Mouse (Mus musculus) midbrain, postnatal 0 days (tissue): ENCODE measurements around the gene Gm10961. TPM values are rescaled to one million over a fixed set of nuclear protein-coding genes. Genes with fewer than 3 reads are reported as not detected.
A peak's percentile ranks its signal among the peaks of the same experiment; 100 is the strongest.

Source experiments
- ATAC-seq: fragments of 200-750 bp; cut with Nextera tagmentation; 2 replicates; pipeline ENCODE4 v1.8.0; 2017; ENCODE audit warnings: moderate number of reproducible peaks, mild to moderate bottlenecking, moderate TSS enrichment, moderate library complexity; ENCODE audit not compliant: low FRiP score
- DNase-seq: peaks from one replicate; pipeline ENCODE4 v3.0.0-alpha.2; 2015; ENCODE audit warnings: low spot score
- H3K27ac ChIP-seq: fragments of 300-500 bp; sonication (generic); 2 replicates; pipeline ENCODE4 v1.5.1; 2014; ENCODE audit warnings: low read depth, mild to moderate bottlenecking, low read length, mixed read lengths
- H3K27me3 ChIP-seq: fragments of 300-500 bp; sonication (generic); 2 replicates; pipeline ENCODE4 v1.6.1; 2014; ENCODE audit warnings: low read length, control low read depth, mixed read lengths; ENCODE audit not compliant: insufficient read depth
- H3K36me3 ChIP-seq: fragments of 300-500 bp; sonication (generic); 2 replicates; pipeline ENCODE4 v1.6.1; 2014; ENCODE audit warnings: low read length, control low read depth, mixed read lengths; ENCODE audit not compliant: insufficient read depth
- H3K4me1 ChIP-seq: fragments of 300-500 bp; sonication (generic); 2 replicates; pipeline ENCODE4 v1.6.1; 2014; ENCODE audit warnings: mild to moderate bottlenecking, control low read depth, antibody characterized with exemption, low read length, mixed read lengths; ENCODE audit not compliant: insufficient read depth
- H3K4me2 ChIP-seq: fragments of 300-500 bp; sonication (generic); 2 replicates; pipeline ENCODE4 v1.6.1; 2014; ENCODE audit warnings: low read depth, mild to moderate bottlenecking, low read length, mixed read lengths; ENCODE audit not compliant: poor library complexity, severe bottlenecking
- H3K4me3 ChIP-seq: fragments of 300-500 bp; sonication (generic); 2 replicates; pipeline ENCODE4 v1.5.1; 2014; ENCODE audit warnings: low read depth, mild to moderate bottlenecking, low read length, moderate library complexity
- H3K9ac ChIP-seq: fragments of 300-500 bp; sonication (generic); replicated peaks from 2 replicates; pipeline ENCODE4 v1.6.1; 2014; ENCODE audit warnings: mild to moderate bottlenecking, low read length, moderate library complexity, mixed read lengths; ENCODE audit not compliant: poor library complexity, severe bottlenecking
- H3K9me3 ChIP-seq: fragments of 300-500 bp; sonication (generic); 2 replicates; pipeline ENCODE4 v1.6.1; 2016; ENCODE audit warnings: low read length, control low read depth
- CTCF ChIP-seq: IDR thresholded peaks from 2 replicates; pipeline ENCODE4 v1.5.1; 2016; ENCODE audit warnings: antibody characterized with exemption, mild to moderate bottlenecking
- WGBS: fragments of 180-500 bp; shearing (Covaris S2); extraction: QIAGEN DNeasy Blood & Tissue Kit; methylation state at CpG from one replicate; pipeline ENCODE4 v1.1.7; 2014; 5-methylcytosine and 5-hydroxymethylcytosine counted together
- polyA plus RNA-seq: library from polyadenylated mRNA; unstranded; fragments of >200 nt; fragmentation: Nextera tagmentation; extraction: Ambion mirVana; gene quantifications from 2 replicates; pipeline ENCODE4 v1.2.1, GENCODE M21; 2015
- total RNA-seq: library from RNA; depleted of rRNA; stranded (reverse); fragments of >200 nt; gene quantifications from 2 replicates; pipeline ENCODE4 v1.2.3, GENCODE M21; 2014

Gene Gm10961
- total and polyA plus RNA-seq, 2 experiments from 2014 or later: not detected

GRCm38 (mm10) chr3:107609376-107609775 is 21.7 kb upstream of the Gm10961 start:
- TF ChIP-seq CTCF: no peak
- H3K4me2 ChIP-seq: no peak overlapping the region
- 54% methylated on average over 3 of the region's 3 CpGs for WGBS
- H3K36me3 ChIP-seq: peaks cover 29% of the 10 kb centered on the region
- no peaks in the 10 kb centered on the region for H3K9me3 ChIP-seq
- peak; percentile 32 for DNase-seq
- no peak overlapping the region for H3K27ac ChIP-seq
- no peak overlapping the region for H3K4me3 ChIP-seq
- no peak for ATAC-seq
- H3K4me1 ChIP-seq: no peaks in the 10 kb centered on the region
- H3K27me3 ChIP-seq: no peaks in the 10 kb centered on the region
- H3K9ac ChIP-seq: no peak overlapping the region

DNA sequence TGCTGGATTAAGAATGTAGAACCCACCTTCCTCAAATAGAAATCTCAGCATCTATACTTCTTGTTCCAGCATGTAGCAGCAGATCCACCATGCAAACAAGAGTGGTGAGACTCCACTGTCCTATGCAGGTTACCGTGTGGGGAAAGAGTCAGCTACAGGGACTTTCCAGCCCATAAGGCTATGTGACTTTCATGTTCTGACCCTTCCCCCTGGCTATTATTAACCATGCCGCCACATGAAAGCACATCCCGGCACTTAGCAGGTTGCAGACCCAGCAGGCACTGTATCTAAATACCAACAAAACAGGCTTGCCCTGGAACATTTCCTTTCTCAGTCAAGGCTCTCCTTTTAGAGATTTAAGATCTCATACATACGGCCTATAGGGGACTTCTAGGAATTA is 19.7 kb upstream of the Gm10961 start:
- Histone ChIP-seq H3K9ac (no peak overlapping the region), H3K36me3 (peaks cover 50% of the 10 kb centered on the region), H3K9me3 (no peaks in the 10 kb centered on the region), H3K27me3 (no peaks in the 10 kb centered on the region), H3K4me1 (no peaks in the 10 kb centered on the region), H3K4me2 (no peak overlapping the region), H3K4me3 (no peak overlapping the region), H3K27ac (no peak overlapping the region)
- DNase-seq (no peak), ATAC-seq (no peak)
- 61% methylated on average over 4 of the region's 4 CpGs for WGBS
- TF ChIP-seq CTCF: no peak

DNA sequence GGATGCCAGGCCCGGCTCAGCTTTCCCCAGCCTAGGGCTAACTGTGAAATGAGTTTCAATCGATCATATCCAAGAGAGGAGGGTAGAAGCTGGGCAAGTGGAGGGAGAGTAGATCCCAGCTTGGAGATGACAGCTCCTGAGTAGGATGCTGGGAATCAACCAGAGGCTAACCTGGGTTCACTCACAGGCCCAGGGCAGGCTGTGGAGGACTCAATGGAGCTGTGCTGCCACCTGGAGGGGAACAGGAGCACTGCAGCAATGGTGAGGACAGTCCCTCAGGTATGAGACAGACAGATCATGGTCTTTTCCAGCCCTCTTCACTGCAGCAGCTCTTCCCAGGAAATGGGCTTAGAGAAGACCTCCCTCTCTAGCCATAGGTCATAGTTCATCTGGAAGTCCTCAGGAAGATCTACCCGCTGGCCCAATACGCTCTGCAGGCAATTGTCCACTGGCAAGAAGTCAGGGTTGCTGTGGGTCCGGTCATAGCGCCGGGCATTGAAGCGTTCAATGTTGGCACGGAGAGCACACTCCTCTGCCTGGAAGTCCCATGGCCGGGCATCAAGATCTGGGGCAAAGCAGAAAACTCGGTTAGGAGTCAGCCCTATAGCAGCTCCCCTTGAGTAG is 18.1 kb upstream of the Gm10961 start:
- H3K36me3 ChIP-seq: peaks cover 66% of the 10 kb centered on the region
- H3K9ac ChIP-seq: no peak overlapping the region
- TF ChIP-seq CTCF: peak; percentile 92
- H3K27ac ChIP-seq: no peak overlapping the region
- DNase-seq (peak; percentile 72), ATAC-seq (peak; percentile 64)
- no peak overlapping the region for H3K4me2 ChIP-seq
- no peaks in the 10 kb centered on the region for H3K4me1 ChIP-seq
- H3K27me3 ChIP-seq: no peaks in the 10 kb centered on the region
- H3K9me3 ChIP-seq: no peaks in the 10 kb centered on the region
- no peak overlapping the region for H3K4me3 ChIP-seq
- 87% methylated on average over 11 of the region's 11 CpGs for WGBS

DNA sequence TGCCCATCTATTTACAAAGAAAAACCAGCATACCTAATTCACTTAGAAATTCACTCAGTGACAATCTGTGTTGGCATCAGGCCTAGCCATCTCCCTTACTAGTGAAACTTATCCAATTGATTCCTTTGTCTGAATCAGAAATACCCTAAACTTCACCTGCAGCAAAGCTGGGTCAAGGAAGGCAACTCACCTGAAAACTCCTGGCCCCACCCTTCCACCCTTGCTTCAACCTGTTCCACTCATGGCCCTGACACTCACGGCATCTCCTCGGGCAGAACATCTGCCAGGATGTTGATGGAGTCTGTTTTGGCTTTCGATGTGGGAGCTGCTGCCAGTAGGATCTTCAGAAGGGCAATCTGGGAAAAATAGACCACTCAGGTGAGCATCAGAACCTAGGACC is 13.3 kb upstream of the Gm10961 start:
- Histone ChIP-seq H3K9ac (no peak overlapping the region), H3K9me3 (no peaks in the 10 kb centered on the region), H3K4me2 (no peak overlapping the region), H3K4me3 (no peak overlapping the region), H3K27ac (no peak overlapping the region), H3K36me3 (peaks cover 92% of the 10 kb centered on the region), H3K4me1 (no peaks in the 10 kb centered on the region), H3K27me3 (no peaks in the 10 kb centered on the region)
- ATAC-seq (no peak), DNase-seq (no peak)
- no peak for TF ChIP-seq CTCF
- WGBS: 93% methylated on average over 3 of the region's 3 CpGs

GRCm38 (mm10) chr3:107619911-107620310 is 11.2 kb upstream of the Gm10961 start:
- Histone ChIP-seq H3K4me1 (no peaks in the 10 kb centered on the region), H3K9me3 (no peaks in the 10 kb centered on the region), H3K36me3 (peaks cover 93% of the 10 kb centered on the region), H3K4me3 (no peak overlapping the region), H3K27me3 (no peaks in the 10 kb centered on the region), H3K27ac (no peak overlapping the region), H3K9ac (no peak overlapping the region), H3K4me2 (no peak overlapping the region)
- 90% methylated on average over 6 of the region's 6 CpGs for WGBS
- ATAC-seq (no peak), DNase-seq (no peak)
- TF ChIP-seq CTCF: no peak

GRCm38 (mm10) chr3:107621286-107622075 is 9.6 kb upstream of the Gm10961 start:
- no peaks in the 10 kb centered on the region for H3K4me1 ChIP-seq
- no peaks in the 10 kb centered on the region for H3K9me3 ChIP-seq
- H3K9ac ChIP-seq: no peak overlapping the region
- peaks cover 93% of the 10 kb centered on the region for H3K36me3 ChIP-seq
- no peak overlapping the region for H3K4me2 ChIP-seq
- no peak for DNase-seq
- no peak overlapping the region for H3K4me3 ChIP-seq
- TF ChIP-seq CTCF: no peak
- 88% methylated on average over 21 of the region's 21 CpGs for WGBS
- H3K27ac ChIP-seq: no peak overlapping the region
- ATAC-seq: no peak
- H3K27me3 ChIP-seq: no peaks in the 10 kb centered on the region
